Mouse (Mus musculus) neural tube, embryonic 15.5 days (tissue): ENCODE results near the gene Cars2. TPM values are rescaled to one million over a fixed set of nuclear protein-coding genes. Genes with fewer than 3 reads are reported as not detected.
"Not testable (repeated sequence)": the region's sequence is repeated elsewhere in the genome, so short reads cannot be mapped to it uniquely, and the experiment has no call there.

ENCODE experiments used
- ATAC-seq: fragments of 200-750 bp; cut with Nextera tagmentation; 2 replicates; pipeline ENCODE4 v1.8.0; 2017; ENCODE audit warnings: mild to moderate bottlenecking, moderate TSS enrichment, moderate library complexity; ENCODE audit not compliant: low FRiP score
- H3K27ac ChIP-seq: fragments of 300-500 bp; sonication (generic); replicated peaks from 2 replicates; pipeline ENCODE4 v1.5.1; 2015; ENCODE audit warnings: mild to moderate bottlenecking, inconsistent platforms
- H3K27me3 ChIP-seq: fragments of 300-500 bp; sonication (generic); replicated peaks from 2 replicates; pipeline ENCODE4 v1.6.1; 2015; ENCODE audit warnings: inconsistent platforms
- H3K36me3 ChIP-seq: fragments of 300-500 bp; sonication (generic); 2 replicates; pipeline ENCODE4 v1.6.1; 2015; ENCODE audit warnings: inconsistent platforms
- H3K4me1 ChIP-seq: fragments of 300-500 bp; sonication (generic); 2 replicates; pipeline ENCODE4 v1.6.1; 2015; ENCODE audit warnings: inconsistent platforms
- H3K4me2 ChIP-seq: fragments of 300-500 bp; sonication (generic); 2 replicates; pipeline ENCODE4 v1.6.1; 2015; ENCODE audit warnings: inconsistent platforms, mild to moderate bottlenecking, moderate library complexity
- H3K4me3 ChIP-seq: fragments of 300-500 bp; sonication (generic); replicated peaks from 2 replicates; pipeline ENCODE4 v1.5.1; 2015; ENCODE audit warnings: mild to moderate bottlenecking, inconsistent platforms
- H3K9ac ChIP-seq: fragments of 300-500 bp; sonication (generic); replicated peaks from 2 replicates; pipeline ENCODE4 v1.6.1; 2015; ENCODE audit warnings: mild to moderate bottlenecking, inconsistent platforms
- H3K9me3 ChIP-seq: fragments of 300-500 bp; sonication (generic); replicated peaks from 2 replicates; pipeline ENCODE4 v1.6.1; 2016; ENCODE audit warnings: inconsistent platforms
- WGBS: fragments of 180-500 bp; shearing (Covaris S2); methylation state at CpG from one replicate; pipeline ENCODE4 v1.1.7; 2015; ENCODE audit warnings: mixed read lengths; 5-methylcytosine and 5-hydroxymethylcytosine counted together
- polyA plus RNA-seq: library from polyadenylated mRNA; unstranded; fragments of >200 nt; fragmentation: Nextera tagmentation; extraction: Ambion mirVana; gene quantifications from 2 replicates; pipeline ENCODE4 v1.2.1, GENCODE M21; 2015

The Cars2 gene
- polyA plus RNA-seq, 1 experiment from 2014 or later = 26.8 TPM

DNA sequence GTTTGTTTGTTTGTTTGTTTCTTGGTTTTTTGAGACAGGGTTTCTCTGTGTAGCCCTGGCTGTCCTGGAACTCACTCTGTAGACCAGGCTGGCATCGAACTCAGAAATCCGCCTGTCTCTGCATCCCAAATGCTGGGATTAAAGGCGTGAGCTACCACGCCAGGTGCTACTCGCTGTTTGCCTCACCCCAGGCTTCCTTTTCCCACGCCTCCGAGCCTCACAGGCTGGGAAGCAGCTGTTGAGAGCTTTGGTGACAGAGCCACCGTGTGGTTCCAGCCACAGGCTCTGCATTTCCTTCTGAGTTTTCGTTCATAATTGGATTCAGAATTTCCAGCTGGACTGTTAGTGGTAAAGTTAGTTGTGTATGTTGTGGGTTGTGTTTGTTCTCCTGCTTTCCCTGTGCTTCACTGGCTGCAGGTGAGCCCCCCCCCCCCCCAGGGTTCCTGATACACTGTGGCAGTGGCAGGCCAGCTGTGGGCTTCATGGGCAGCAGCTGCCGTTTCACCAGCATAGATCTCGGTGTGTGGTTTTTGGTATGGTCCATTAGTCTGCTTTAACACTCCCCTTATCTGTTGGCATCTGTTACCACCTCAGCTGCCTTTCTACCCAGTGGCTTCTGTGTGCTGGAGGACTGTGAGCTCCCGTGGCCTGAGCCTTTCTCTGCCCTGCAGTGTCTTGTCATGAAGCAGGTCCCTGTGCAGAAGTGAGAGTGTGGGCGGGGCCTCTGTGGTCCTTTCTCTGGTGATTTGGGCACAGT lies 46.9 kb downstream of the Cars2 start:
- H3K9me3 ChIP-seq = no peaks in the 10 kb centered on the region
- H3K4me2 ChIP-seq = no peak overlapping the region
- H3K4me1 ChIP-seq = peaks cover 37% of the 10 kb centered on the region
- no peaks in the 10 kb centered on the region for H3K27me3 ChIP-seq
- WGBS = 84% methylated on average over 13 of the region's 13 CpGs
- no peak overlapping the region for H3K27ac ChIP-seq
- H3K36me3 ChIP-seq = peaks cover 54% of the 10 kb centered on the region
- no peak for ATAC-seq
- no peak overlapping the region for H3K4me3 ChIP-seq
- H3K9ac ChIP-seq = no peak overlapping the region

- Histone ChIP-seq H3K36me3 (peaks cover 12% of the 10 kb centered on the region), H3K9ac (no peak overlapping the region), H3K4me1 (peaks cover 54% of the 10 kb centered on the region), H3K27me3 (peaks cover 9% of the 10 kb centered on the region; the same call in 1 of the 2 replicates), H3K4me2 (peak overlapping the region; percentile 85; the same call in 1 of the 2 replicates), H3K9me3 (no peaks in the 10 kb centered on the region), H3K4me3 (no peak overlapping the region), H3K27ac (no peak overlapping the region)
- 90% methylated on average over 4 of the region's 4 CpGs for WGBS
- ATAC-seq = no peak
Observed at GRCm38 (mm10) chr8:11498786-11499485, 51.6 kb downstream of the Cars2 start.

GRCm38 (mm10) chr8:11498281-11498680 lies 52.3 kb downstream of the Cars2 start:
- no peaks in the 10 kb centered on the region for H3K9me3 ChIP-seq
- peak overlapping the region; percentile 88 for H3K4me3 ChIP-seq
- peaks cover 5% of the 10 kb centered on the region for H3K36me3 ChIP-seq
- WGBS = 77% methylated on average over 12 of the region's 12 CpGs
- H3K4me2 ChIP-seq = peak overlapping the region; percentile 85
- no peak overlapping the region for H3K27ac ChIP-seq
- H3K9ac ChIP-seq = peak overlapping the region; percentile 85; the same call in 1 of the 2 replicates
- H3K27me3 ChIP-seq = peaks cover 9% of the 10 kb centered on the region; the same call in 1 of the 2 replicates
- peaks cover 54% of the 10 kb centered on the region for H3K4me1 ChIP-seq
- no peak for ATAC-seq

GRCm38 (mm10) chr8:11497017-11497990 lies 53.3 kb downstream of the Cars2 start, which contains the start of gene Naxd:
Naxd (plus strand) TSS chr8:11497506.
- peak within 1 kb of the TSS; percentile 88 for H3K4me3 ChIP-seq
- peak within 1 kb of the TSS; percentile 85 for H3K4me2 ChIP-seq
- peaks cover 14% of the 10 kb centered on the region; the same call in 1 of the 2 replicates for H3K27me3 ChIP-seq
- ATAC-seq = peak; percentile 96
- 4% methylated on average over 72 of the region's 73 CpGs for WGBS
- no peaks in the 10 kb centered on the region for H3K9me3 ChIP-seq
- H3K9ac ChIP-seq = peak within 1 kb of the TSS; percentile 85
- no peaks in the 10 kb centered on the region for H3K36me3 ChIP-seq
- peak within 1 kb of the TSS; percentile 92 for H3K27ac ChIP-seq
- peaks cover 50% of the 10 kb centered on the region for H3K4me1 ChIP-seq

GRCm38 (mm10) chr8:11492340-11492739 lies 58.2 kb downstream of the Cars2 start:
- not testable (repeated sequence) for H3K4me3 ChIP-seq, H3K36me3 ChIP-seq, H3K9me3 ChIP-seq, ATAC-seq, H3K9ac ChIP-seq, H3K4me2 ChIP-seq, H3K4me1 ChIP-seq, H3K27ac ChIP-seq
- peaks cover 27% of the 10 kb centered on the region for H3K27me3 ChIP-seq
- WGBS = 85% methylated on average over 2 of the region's 2 CpGs

- 89% methylated on average over 4 of the region's 4 CpGs for WGBS
- no peak for ATAC-seq
Observed at GRCm38 (mm10) chr8:11487229-11487628, 63.4 kb downstream of the Cars2 start.

GRCm38 (mm10) chr8:11486142-11486541 lies 64.4 kb downstream of the Cars2 start:
- WGBS = 26% methylated on average over 7 of the region's 7 CpGs
- peaks cover 18% of the 10 kb centered on the region for H3K27me3 ChIP-seq
- peaks cover 2% of the 10 kb centered on the region; the same call in 1 of the 2 replicates for H3K4me1 ChIP-seq
- H3K9me3 ChIP-seq = no peaks in the 10 kb centered on the region
- H3K9ac ChIP-seq = no peak overlapping the region
- no peak overlapping the region for H3K4me3 ChIP-seq
- no peak for ATAC-seq
- H3K36me3 ChIP-seq = no peaks in the 10 kb centered on the region
- no peak overlapping the region for H3K27ac ChIP-seq
- no peak overlapping the region for H3K4me2 ChIP-seq

More at GRCm38 (mm10) chr8:11487229-11487628, 63.4 kb downstream of the Cars2 start:
- Histone ChIP-seq H3K4me3 (no peak overlapping the region), H3K27ac (no peak overlapping the region), H3K9ac (no peak overlapping the region), H3K27me3 (peaks cover 14% of the 10 kb centered on the region), H3K4me1 (peaks cover 2% of the 10 kb centered on the region; the same call in 1 of the 2 replicates), H3K9me3 (no peaks in the 10 kb centered on the region), H3K4me2 (no peak overlapping the region), H3K36me3 (no peaks in the 10 kb centered on the region)

- Histone ChIP-seq H3K9me3 (no peaks in the 10 kb centered on the region), H3K36me3 (no peaks in the 10 kb centered on the region), H3K4me1 (peaks cover 22% of the 10 kb centered on the region), H3K27ac (no peak overlapping the region), H3K4me2 (no peak overlapping the region), H3K9ac (no peak overlapping the region), H3K27me3 (peaks cover 40% of the 10 kb centered on the region), H3K4me3 (no peak overlapping the region)
- 68% methylated on average over 3 of the region's 3 CpGs for WGBS
- no peak for ATAC-seq
Observed at GRCm38 (mm10) chr8:11482537-11482936, 68.0 kb downstream of the Cars2 start.

- peaks cover 29% of the 10 kb centered on the region for H3K4me1 ChIP-seq
- no peak overlapping the region for H3K9ac ChIP-seq
- no peak overlapping the region for H3K27ac ChIP-seq
- no peaks in the 10 kb centered on the region for H3K36me3 ChIP-seq
- no peak overlapping the region for H3K4me2 ChIP-seq
- no peak overlapping the region for H3K4me3 ChIP-seq
- H3K27me3 ChIP-seq = peaks cover 46% of the 10 kb centered on the region
- no peak for ATAC-seq
- no peaks in the 10 kb centered on the region for H3K9me3 ChIP-seq
- 56% methylated on average over 3 of the region's 3 CpGs for WGBS
Observed at GRCm38 (mm10) chr8:11481876-11482275, 68.7 kb downstream of the Cars2 start.

DNA sequence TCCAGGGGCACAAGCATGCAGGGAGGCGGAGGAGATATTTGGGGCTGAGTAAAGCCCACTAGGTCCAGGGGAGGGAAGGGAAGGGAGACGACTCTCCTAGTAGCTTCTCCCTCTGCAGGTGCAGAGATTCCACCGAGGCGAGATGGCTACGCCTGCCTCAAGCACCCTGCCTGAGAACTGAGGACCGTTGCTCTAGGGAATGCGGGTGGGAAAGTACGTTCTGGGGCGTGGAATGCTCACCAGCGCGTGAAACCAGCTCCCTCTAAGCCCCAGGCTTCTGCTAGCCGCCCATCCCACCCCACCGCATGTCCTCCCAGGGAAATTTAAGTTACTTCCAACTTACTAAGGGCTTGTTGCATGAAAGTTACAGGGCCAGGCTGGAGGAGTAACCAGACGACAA lies 71.0 kb downstream of the Cars2 start:
- H3K27me3 ChIP-seq = peaks cover 68% of the 10 kb centered on the region
- WGBS = 10% methylated on average over 14 of the region's 14 CpGs

More for the DNA sequence above, 71.0 kb downstream of the Cars2 start:
- ATAC-seq = no peak
- Histone ChIP-seq H3K4me1 (peaks cover 33% of the 10 kb centered on the region), H3K4me2 (no peak overlapping the region), H3K9me3 (no peaks in the 10 kb centered on the region), H3K27ac (no peak overlapping the region), H3K4me3 (no peak overlapping the region), H3K9ac (no peak overlapping the region), H3K36me3 (no peaks in the 10 kb centered on the region)
